Mouse (Mus musculus): ENCODE results near the gene Lctl. TPM values are rescaled to one million over a fixed set of nuclear protein-coding genes. Genes with fewer than 3 reads are reported as not detected.
A peak's percentile ranks its signal among the peaks of the same experiment; 100 is the strongest.

The Lctl gene
- not detected in 2 replicates for polyA plus RNA-seq (2014; fragmentation: Nextera tagmentation; extraction: Ambion mirVana)

DNA sequence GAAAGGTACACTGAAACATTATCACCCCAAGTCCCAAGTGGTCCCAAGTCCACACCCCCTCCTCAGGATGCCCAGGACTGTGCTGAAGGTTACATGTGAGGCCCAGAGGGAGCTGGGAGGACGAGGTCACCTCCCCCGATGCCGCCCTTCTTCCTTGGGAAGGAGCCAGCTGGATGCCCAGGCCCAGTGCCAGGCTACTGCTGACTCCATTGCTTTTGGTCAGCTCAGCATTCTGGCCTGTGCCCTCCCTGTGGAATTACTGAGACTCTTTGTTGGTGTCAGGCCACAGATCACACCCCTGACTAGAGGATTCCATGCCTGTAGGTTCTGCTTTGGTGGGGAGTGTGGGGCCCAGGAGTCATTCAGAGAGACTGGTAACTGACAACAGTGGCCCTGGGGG, at the start of gene Lctl:
Lctl (plus strand) TSS at position 272 of the 400 bp plus-strand sequence.
- H3K27me3 ChIP-seq (ENCODE audit: control insufficient read depth, insufficient read depth, low read length), result no peaks in the 10 kb centered on the region
- H3K9ac ChIP-seq (ENCODE audit: low read length), result no peak within 1 kb of the TSS
- ATAC-seq (ENCODE audit: insufficient number of reproducible peaks, insufficient read depth, low FRiP score, low read depth), result no peak
- no peaks in the 10 kb centered on the region for H3K36me3 ChIP-seq (ENCODE audit: control insufficient read depth, insufficient read depth, low read length)
- 53% methylated on average over 3 of the region's 3 CpGs for WGBS
- no peaks in the 10 kb centered on the region for H3K9me3 ChIP-seq (ENCODE audit: control insufficient read depth, low read length)
- 0 out of 4 replicates have a peak within 1 kb of the TSS, but pooled peaks of 1 of the 2 experiments have one; percentile 4 for H3K27ac ChIP-seq (replicated peaks in 1 of 2; ENCODE audit: control insufficient read depth in 1 of 2, insufficient read depth in 1 of 2, low read depth in 2 of 2, low read length in 2 of 2)
- no peak within 1 kb of the TSS for H3K4me3 ChIP-seq (ENCODE audit: control insufficient read depth in 1 of 2, insufficient read depth in 1 of 2, low read depth in 1 of 2, low read length in 2 of 2)
- H3K4me2 ChIP-seq (ENCODE audit: low read length), result no peak within 1 kb of the TSS
- H3K4me1 ChIP-seq (ENCODE audit: control insufficient read depth in 2 of 2, insufficient read depth in 2 of 2, low read length in 2 of 2), result peaks cover 20 to 29% of the 10 kb centered on the region in 2 experiments

DNA sequence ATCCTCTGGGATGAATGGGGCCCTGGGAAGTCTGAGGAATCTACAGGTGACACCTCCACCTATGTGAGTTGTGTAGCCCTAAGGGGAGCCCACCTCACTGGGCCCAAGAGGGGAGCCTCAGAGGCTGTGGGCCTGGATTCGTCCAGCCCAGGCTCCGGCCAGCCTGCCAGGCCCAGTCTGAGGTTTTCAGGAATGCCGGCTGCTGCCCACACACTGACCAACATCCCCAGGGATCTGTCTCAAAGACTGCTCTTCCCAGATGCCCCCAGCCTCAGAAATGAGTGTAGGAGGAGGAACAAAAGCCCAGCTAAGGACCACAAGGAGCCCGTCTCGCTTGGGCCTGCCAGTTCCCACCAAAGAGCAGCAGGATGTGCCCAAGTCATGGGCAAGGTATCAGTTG, 49.2 kb upstream of the Lctl start:
- no peak for ATAC-seq (ENCODE audit: insufficient number of reproducible peaks, insufficient read depth, low FRiP score, low read depth)
- Histone ChIP-seq H3K9ac (ENCODE audit: low read length) (peak overlapping the region; percentile 66), H3K4me3 (ENCODE audit: control insufficient read depth in 1 of 2, insufficient read depth in 1 of 2, low read depth in 1 of 2, low read length in 2 of 2) (no peak overlapping the region), H3K9me3 (ENCODE audit: control insufficient read depth, low read length) (no peaks in the 10 kb centered on the region), H3K4me1 (ENCODE audit: control insufficient read depth in 2 of 2, insufficient read depth in 2 of 2, low read length in 2 of 2) (peaks cover 32 to 45% of the 10 kb centered on the region in 2 experiments), H3K27ac (replicated peaks in 1 of 2; ENCODE audit: control insufficient read depth in 1 of 2, insufficient read depth in 1 of 2, low read depth in 2 of 2, low read length in 2 of 2) (peak overlapping the region; percentile 95 to 98), H3K27me3 (ENCODE audit: control insufficient read depth, insufficient read depth, low read length) (no peaks in the 10 kb centered on the region), H3K36me3 (ENCODE audit: control insufficient read depth, insufficient read depth, low read length) (no peaks in the 10 kb centered on the region), H3K4me2 (ENCODE audit: low read length) (peak overlapping the region; percentile 43)
- 69% methylated on average over 5 of the region's 5 CpGs for WGBS

DNA sequence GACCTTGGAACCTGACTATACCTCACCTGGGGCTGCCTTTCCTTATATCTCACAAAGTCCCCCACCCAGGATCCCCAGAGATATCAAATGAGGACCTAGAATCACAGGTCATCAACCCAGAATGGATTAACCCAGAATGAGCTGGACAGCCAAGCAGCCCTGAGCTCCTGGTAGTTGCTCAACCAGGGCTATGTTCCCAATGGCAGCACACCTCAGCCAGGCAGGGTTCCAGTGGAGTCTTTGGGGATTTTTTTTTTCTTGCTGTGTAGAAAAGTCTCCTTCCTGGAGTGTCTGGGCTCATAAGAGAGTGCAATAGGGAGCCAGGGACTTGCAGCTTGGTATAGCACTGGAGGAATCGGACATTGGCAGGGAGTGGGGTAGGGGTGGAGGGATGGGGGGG, 48.4 kb upstream of the Lctl start:
- Histone ChIP-seq H3K4me1 (ENCODE audit: control insufficient read depth in 2 of 2, insufficient read depth in 2 of 2, low read length in 2 of 2) (peaks cover 32 to 45% of the 10 kb centered on the region in 2 experiments), H3K36me3 (ENCODE audit: control insufficient read depth, insufficient read depth, low read length) (no peaks in the 10 kb centered on the region)

DNA sequence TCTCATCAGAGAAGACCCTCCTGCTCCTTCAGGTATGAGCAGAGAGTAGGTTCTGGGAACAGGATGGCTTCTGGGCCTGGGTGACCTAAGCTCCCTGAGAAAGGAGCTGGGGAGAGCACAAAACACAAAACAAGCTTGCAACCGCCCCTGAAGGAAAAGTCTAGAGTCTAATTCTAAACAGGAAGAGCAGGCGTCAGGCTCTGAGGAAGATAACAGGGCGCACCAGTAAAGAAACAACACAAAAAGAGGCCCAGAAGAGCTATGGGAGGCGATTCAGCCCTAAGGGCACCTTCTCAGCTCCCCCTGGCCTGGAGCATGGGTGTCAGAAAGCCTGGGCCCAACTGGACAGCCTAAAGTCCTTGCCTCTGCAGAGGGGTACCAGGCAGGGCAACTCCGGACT, 47.8 kb upstream of the Lctl start:
- H3K4me1 ChIP-seq (ENCODE audit: control insufficient read depth in 2 of 2, insufficient read depth in 2 of 2, low read length in 2 of 2), result peaks cover 32 to 45% of the 10 kb centered on the region in 2 experiments
- peak overlapping the region in 1 of 2 experiments; percentile 37; a peak in 3 of 4 replicates for H3K27ac ChIP-seq (replicated peaks in 1 of 2; ENCODE audit: control insufficient read depth in 1 of 2, insufficient read depth in 1 of 2, low read depth in 2 of 2, low read length in 2 of 2)
- H3K27me3 ChIP-seq (ENCODE audit: control insufficient read depth, insufficient read depth, low read length), result no peaks in the 10 kb centered on the region
- WGBS, result 56% methylated on average over 5 of the region's 5 CpGs
- no peak overlapping the region for H3K4me3 ChIP-seq (ENCODE audit: control insufficient read depth in 1 of 2, insufficient read depth in 1 of 2, low read depth in 1 of 2, low read length in 2 of 2)
- H3K9ac ChIP-seq (ENCODE audit: low read length), result 0 out of 2 replicates have a peak overlapping the region, but pooled peaks have one; percentile 16
- H3K36me3 ChIP-seq (ENCODE audit: control insufficient read depth, insufficient read depth, low read length), result no peaks in the 10 kb centered on the region
- ATAC-seq (ENCODE audit: insufficient number of reproducible peaks, insufficient read depth, low FRiP score, low read depth), result no peak
- H3K9me3 ChIP-seq (ENCODE audit: control insufficient read depth, low read length), result no peaks in the 10 kb centered on the region
- no peak overlapping the region for H3K4me2 ChIP-seq (ENCODE audit: low read length)

More for the DNA sequence above, 48.4 kb upstream of the Lctl start:
- no peak for ATAC-seq (ENCODE audit: insufficient number of reproducible peaks, insufficient read depth, low FRiP score, low read depth)
- WGBS, result 90% methylated on average over 1 of the region's 1 CpGs
- Histone ChIP-seq H3K9ac (ENCODE audit: low read length) (no peak overlapping the region), H3K9me3 (ENCODE audit: control insufficient read depth, low read length) (no peaks in the 10 kb centered on the region), H3K27me3 (ENCODE audit: control insufficient read depth, insufficient read depth, low read length) (no peaks in the 10 kb centered on the region), H3K4me2 (ENCODE audit: low read length) (no peak overlapping the region), H3K4me3 (ENCODE audit: control insufficient read depth in 1 of 2, insufficient read depth in 1 of 2, low read depth in 1 of 2, low read length in 2 of 2) (no peak overlapping the region), H3K27ac (replicated peaks in 1 of 2; ENCODE audit: control insufficient read depth in 1 of 2, insufficient read depth in 1 of 2, low read depth in 2 of 2, low read length in 2 of 2) (peak overlapping the region in 1 of 2 experiments; percentile 98; a peak in 2 of 4 replicates)

DNA sequence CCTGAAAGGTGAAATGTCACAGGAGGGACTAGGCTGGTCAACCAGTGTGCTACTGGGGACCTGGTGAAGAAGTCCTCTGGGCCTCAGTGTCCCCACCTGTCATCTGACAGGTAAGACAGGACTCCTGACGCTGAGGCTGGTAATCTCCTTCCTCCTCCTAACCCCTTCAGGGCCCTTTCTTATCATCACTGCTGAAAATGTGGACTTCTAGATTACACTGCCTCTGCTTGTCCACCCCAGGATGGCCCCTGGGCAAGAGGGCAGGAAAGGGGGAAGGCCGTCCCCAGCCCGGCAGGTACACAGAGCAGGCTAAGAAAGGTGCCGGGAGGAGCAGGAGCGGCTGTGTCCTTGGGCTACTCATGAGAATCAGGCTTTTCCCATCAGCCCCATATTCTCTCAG, 46.3 kb upstream of the Lctl start:
- H3K27ac ChIP-seq (replicated peaks in 1 of 2; ENCODE audit: control insufficient read depth in 1 of 2, insufficient read depth in 1 of 2, low read depth in 2 of 2, low read length in 2 of 2), result no peak overlapping the region
- H3K4me3 ChIP-seq (ENCODE audit: control insufficient read depth in 1 of 2, insufficient read depth in 1 of 2, low read depth in 1 of 2, low read length in 2 of 2), result no peak overlapping the region
- no peak overlapping the region; the same call in 1 of the 2 replicates for H3K9ac ChIP-seq (ENCODE audit: low read length)
- no peaks in the 10 kb centered on the region for H3K9me3 ChIP-seq (ENCODE audit: control insufficient read depth, low read length)
- peaks cover 32 to 45% of the 10 kb centered on the region in 2 experiments for H3K4me1 ChIP-seq (ENCODE audit: control insufficient read depth in 2 of 2, insufficient read depth in 2 of 2, low read length in 2 of 2)
- no peak overlapping the region for H3K4me2 ChIP-seq (ENCODE audit: low read length)
- H3K36me3 ChIP-seq (ENCODE audit: control insufficient read depth, insufficient read depth, low read length), result no peaks in the 10 kb centered on the region
- ATAC-seq (ENCODE audit: insufficient number of reproducible peaks, insufficient read depth, low FRiP score, low read depth), result no peak
- H3K27me3 ChIP-seq (ENCODE audit: control insufficient read depth, insufficient read depth, low read length), result no peaks in the 10 kb centered on the region
- 65% methylated on average over 5 of the region's 5 CpGs for WGBS

DNA sequence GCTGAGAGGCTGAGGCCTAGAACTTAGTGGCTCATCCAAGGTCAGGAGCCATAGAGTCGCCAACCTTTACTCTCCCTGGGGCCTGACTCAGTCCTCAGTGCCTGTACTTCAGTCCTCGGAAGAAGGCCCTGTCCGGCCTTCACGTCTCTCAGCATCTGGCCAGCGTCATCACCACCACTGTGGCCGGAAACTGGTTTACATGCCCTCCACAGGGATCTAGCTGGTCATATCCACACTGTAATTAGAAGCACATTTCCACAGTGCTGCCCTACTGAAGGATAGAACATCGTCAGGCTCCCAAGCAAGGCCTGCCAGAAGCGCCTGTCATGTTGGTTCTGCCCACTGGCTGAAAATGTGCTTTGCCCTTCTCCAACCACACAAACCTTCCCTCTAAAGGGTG, 42.1 kb upstream of the Lctl start:
- Histone ChIP-seq H3K27me3 (ENCODE audit: control insufficient read depth, insufficient read depth, low read length) (no peaks in the 10 kb centered on the region), H3K4me3 (ENCODE audit: control insufficient read depth in 1 of 2, insufficient read depth in 1 of 2, low read depth in 1 of 2, low read length in 2 of 2) (no peak overlapping the region), H3K4me1 (ENCODE audit: control insufficient read depth in 2 of 2, insufficient read depth in 2 of 2, low read length in 2 of 2) (peaks cover 25 to 33% of the 10 kb centered on the region in 2 experiments), H3K36me3 (ENCODE audit: control insufficient read depth, insufficient read depth, low read length) (no peaks in the 10 kb centered on the region), H3K4me2 (ENCODE audit: low read length) (no peak overlapping the region), H3K27ac (replicated peaks in 1 of 2; ENCODE audit: control insufficient read depth in 1 of 2, insufficient read depth in 1 of 2, low read depth in 2 of 2, low read length in 2 of 2) (no peak overlapping the region), H3K9me3 (ENCODE audit: control insufficient read depth, low read length) (no peaks in the 10 kb centered on the region), H3K9ac (ENCODE audit: low read length) (no peak overlapping the region)
- 57% methylated on average over 8 of the region's 8 CpGs for whole genome bisulfite sequencing
- ATAC-seq (ENCODE audit: insufficient number of reproducible peaks, insufficient read depth, low FRiP score, low read depth), result no peak

DNA sequence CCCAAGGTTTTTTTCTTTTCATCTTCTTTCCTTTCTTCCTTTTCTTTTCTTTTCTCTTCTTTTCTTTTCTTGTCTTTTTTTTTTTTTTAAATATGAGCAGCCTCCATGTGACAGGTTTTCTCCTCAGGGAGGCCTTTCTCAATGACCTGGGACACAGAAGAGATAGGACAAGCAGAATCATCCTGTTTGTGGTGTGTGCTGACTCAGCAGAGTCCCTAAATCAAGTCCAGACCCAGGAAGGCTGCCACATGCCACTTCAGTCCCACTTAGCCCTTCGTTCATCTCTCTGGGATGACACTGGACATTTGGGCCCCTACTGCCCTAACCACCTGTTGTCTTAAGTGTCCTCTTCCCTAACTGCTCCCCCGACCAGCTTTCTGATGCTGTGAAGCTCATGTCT, 40.5 kb upstream of the Lctl start:
- no peak overlapping the region for H3K27ac ChIP-seq (replicated peaks in 1 of 2; ENCODE audit: control insufficient read depth in 1 of 2, insufficient read depth in 1 of 2, low read depth in 2 of 2, low read length in 2 of 2)
- no peak for ATAC-seq (ENCODE audit: insufficient number of reproducible peaks, insufficient read depth, low FRiP score, low read depth)
- WGBS, result 72% methylated on average over 2 of the region's 2 CpGs
- H3K9ac ChIP-seq (ENCODE audit: low read length), result no peak overlapping the region
- H3K4me3 ChIP-seq (ENCODE audit: control insufficient read depth in 1 of 2, insufficient read depth in 1 of 2, low read depth in 1 of 2, low read length in 2 of 2), result no peak overlapping the region
- H3K27me3 ChIP-seq (ENCODE audit: control insufficient read depth, insufficient read depth, low read length), result no peaks in the 10 kb centered on the region
- no peaks in the 10 kb centered on the region for H3K9me3 ChIP-seq (ENCODE audit: control insufficient read depth, low read length)
- H3K36me3 ChIP-seq (ENCODE audit: control insufficient read depth, insufficient read depth, low read length), result no peaks in the 10 kb centered on the region
- no peak overlapping the region for H3K4me2 ChIP-seq (ENCODE audit: low read length)
- H3K4me1 ChIP-seq (ENCODE audit: control insufficient read depth in 2 of 2, insufficient read depth in 2 of 2, low read length in 2 of 2), result peaks cover 30 to 41% of the 10 kb centered on the region in 2 experiments

DNA sequence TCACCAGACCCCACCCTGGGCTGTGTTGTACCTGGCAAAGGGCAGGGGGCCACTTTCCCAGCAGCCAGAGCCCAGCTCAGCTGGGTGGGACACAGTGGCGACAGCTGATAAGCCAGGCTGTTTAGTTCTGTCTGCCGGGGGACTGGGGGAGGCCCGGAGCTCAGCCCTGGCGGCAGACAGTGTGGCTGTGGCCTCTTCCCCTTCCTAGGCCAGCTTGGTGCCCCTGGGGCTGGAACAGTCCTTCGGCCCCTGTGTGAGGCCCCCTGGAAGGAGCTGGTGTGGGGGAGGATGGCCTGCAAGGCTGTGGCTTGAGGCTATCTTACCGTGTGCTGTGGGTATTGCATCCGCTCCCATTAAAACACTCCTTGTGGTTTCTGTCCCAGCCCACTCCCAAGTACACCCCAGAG, 38.6 kb upstream of the Lctl start:
- H3K9me3 ChIP-seq (ENCODE audit: control insufficient read depth, low read length), result no peaks in the 10 kb centered on the region
- H3K4me2 ChIP-seq (ENCODE audit: low read length), result 0 out of 2 replicates have a peak overlapping the region, but pooled peaks have one; percentile 5
- H3K4me3 ChIP-seq (ENCODE audit: control insufficient read depth in 1 of 2, insufficient read depth in 1 of 2, low read depth in 1 of 2, low read length in 2 of 2), result no peak overlapping the region
- peaks cover 25 to 39% of the 10 kb centered on the region in 2 experiments for H3K4me1 ChIP-seq (ENCODE audit: control insufficient read depth in 2 of 2, insufficient read depth in 2 of 2, low read length in 2 of 2)
- no peaks in the 10 kb centered on the region for H3K36me3 ChIP-seq (ENCODE audit: control insufficient read depth, insufficient read depth, low read length)
- peak overlapping the region; percentile 50 to 54 for H3K27ac ChIP-seq (replicated peaks in 1 of 2; ENCODE audit: control insufficient read depth in 1 of 2, insufficient read depth in 1 of 2, low read depth in 2 of 2, low read length in 2 of 2)
- 8% methylated on average over 7 of the region's 7 CpGs for WGBS
- H3K27me3 ChIP-seq (ENCODE audit: control insufficient read depth, insufficient read depth, low read length), result no peaks in the 10 kb centered on the region
- peak; percentile 83 for ATAC-seq (ENCODE audit: insufficient number of reproducible peaks, insufficient read depth, low FRiP score, low read depth)
- peak overlapping the region; percentile 27; the same call in 1 of the 2 replicates for H3K9ac ChIP-seq (ENCODE audit: low read length)

Measured in heart, embryonic 14.5 days (tissue).